Mouse (Mus musculus): Measurements from ENCODE around the gene Gm10974.

- TF ChIP-seq POLR2A (IDR thresholded peaks at IDR 0.05; ENCODE audit: low read depth, low read length) (no peak), CTCF (IDR thresholded peaks at IDR 0.05; ENCODE audit: extremely low read depth, insufficient read depth, insufficient read length, insufficient replicate concordance) (no peak)
Measured at GRCm38 (mm10) chr7:66333906-66334500, 31.7 kb upstream of the Gm10974 start.

All from spleen, adult 2 months (tissue).